Mouse (Mus musculus) lung, postnatal 14 days (tissue): Measurements from ENCODE around the gene Qrich2.

Source experiments
- DNase-seq: peaks from one replicate; pipeline ENCODE4 v3.0.0; 2021

Gene Qrich2

DNA sequence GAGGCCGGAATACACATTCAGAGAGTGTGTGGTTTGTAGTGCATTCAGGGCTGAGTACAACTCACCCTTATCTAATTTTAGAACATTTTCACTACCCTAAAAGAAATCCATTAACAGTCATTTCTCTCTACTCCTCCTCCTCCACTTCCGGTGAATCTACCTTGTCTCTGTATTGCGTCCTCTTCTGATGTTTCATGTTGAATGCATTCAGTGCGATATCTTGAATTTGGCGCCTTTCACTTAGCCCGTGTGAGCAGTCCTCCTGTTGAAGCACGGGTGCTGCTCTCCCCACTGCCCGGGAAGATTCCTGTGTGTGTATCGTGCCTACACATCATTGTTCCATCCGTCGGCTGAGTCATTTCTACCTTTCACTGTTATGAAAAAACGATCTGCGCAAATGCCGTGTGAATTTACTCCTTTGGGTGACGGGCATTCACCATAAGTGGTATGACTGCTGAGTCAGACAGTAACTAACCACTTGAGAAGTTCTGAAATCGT is 59.8 kb downstream of the Qrich2 start:
- no peak for DNase-seq

DNA sequence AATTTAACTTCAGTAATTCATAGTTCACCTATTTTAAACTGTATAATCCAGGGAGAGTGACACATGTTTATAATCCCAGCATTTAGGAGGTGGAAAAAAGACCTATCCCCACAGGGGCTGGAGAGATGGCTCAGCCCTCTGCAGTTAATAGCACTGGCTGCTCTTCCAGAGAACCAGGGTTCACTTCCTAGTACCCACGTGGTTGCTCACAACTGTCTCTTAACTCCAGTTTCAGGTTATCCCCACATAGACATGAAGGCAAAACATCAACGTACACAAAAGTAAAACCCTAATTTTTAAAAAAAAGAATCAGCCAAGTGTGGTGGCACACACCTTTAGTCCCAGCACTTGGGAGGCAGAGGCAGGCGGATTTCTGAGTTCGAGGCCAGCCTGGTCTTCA is 60.4 kb downstream of the Qrich2 start:
- no peak for DNase-seq

DNA sequence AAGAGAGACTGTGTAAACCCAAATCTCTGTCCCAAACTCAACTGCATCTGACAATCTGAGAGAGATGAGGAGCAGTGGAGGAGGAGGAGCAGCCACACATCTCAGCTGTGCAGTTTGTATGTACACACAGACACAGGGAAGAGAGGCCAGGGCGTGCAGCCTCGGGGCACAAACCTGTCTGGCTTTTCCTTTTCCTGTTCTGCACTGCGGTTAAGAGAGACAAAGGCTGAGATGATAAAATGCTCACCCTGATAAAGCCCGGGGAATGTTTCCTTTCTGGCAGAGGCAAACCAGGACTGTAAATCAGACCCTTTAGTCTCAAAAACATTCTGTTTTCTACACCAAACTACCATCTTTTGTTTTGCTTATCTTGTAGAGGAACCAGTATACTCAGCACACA is 65.5 kb downstream of the Qrich2 start:
- DNase-seq: no peak

DNA sequence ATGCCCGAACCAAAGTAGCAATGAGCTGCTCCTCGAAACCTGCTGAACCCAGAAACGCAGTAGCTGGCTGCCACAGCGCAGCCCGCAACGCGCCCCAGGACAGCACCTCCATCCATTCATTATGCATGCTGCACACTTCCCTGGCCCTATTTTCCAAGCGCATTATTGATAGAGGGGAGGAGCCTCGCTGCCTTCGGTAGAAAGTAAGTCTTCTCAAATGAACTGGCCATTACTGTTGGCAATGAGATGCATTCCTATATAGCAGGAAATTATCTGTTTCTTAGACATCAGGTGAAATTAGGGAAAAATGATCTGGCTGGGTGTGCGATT is 67.7 kb downstream of the Qrich2 start:
- no peak for DNase-seq

DNA sequence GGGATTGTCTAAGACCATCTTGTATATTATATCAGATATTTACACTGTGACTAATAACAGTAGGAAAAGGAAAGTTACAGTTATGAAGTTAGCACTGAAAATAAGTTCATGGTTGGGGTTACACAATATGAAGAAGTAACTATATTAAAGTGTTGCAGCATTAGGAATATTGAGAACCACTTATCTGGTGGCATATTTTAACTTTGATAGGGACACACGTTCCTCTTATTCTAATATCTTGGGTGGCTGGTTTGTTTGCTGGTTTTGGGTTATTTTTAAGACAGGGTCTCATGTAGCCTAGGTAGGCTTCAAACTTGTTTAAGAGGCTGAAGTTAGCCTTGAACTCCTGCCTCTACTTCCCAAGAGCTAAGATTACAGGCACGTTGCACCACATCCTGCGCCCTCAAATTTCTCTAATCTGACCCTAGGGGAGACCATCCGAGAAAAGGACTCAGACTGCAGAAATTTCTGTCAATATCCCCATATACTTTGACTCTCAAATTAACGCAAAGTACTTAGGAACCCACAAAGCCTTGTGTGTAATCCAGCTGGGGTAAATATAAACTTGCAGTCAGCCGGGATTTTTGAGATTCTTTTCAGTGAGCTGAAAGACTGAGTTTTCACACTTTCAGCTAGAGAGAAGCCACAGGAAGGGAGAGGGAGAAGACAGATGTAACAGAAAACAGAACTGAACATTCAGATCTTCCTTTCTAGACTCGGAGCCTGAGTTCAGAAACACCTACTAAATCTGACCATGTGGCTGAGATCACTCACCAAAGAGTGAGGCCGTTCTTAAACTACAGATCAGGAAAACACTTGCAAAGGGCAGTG is 68.3 kb downstream of the Qrich2 start:
- DNase-seq: no peak

GRCm38 (mm10) chr11:116396934-116397330 is 69.1 kb downstream of the Qrich2 start:
- no peak for DNase-seq

GRCm38 (mm10) chr11:116396276-116396933 is 69.6 kb downstream of the Qrich2 start:
- DNase-seq: no peak

GRCm38 (mm10) chr11:116394769-116395168 is 71.3 kb downstream of the Qrich2 start:
- DNase-seq: no peak
